Mouse (Mus musculus): Measurements from ENCODE around the gene Spred2.

- TF ChIP-seq CTCF (IDR thresholded peaks at IDR 0.05; ENCODE audit: low read depth) (no peak), EP300 (IDR thresholded peaks at IDR 0.05; ENCODE audit: low read depth) (no peak; the same call in 1 of the 2 replicates)
Measured at GRCm38 (mm10) chr11:19994262-19994790, 70.2 kb downstream of the Spred2 start.
